Mouse (Mus musculus) hindbrain, embryonic 11.5 days (tissue): ENCODE results near the gene Rbfox1. TPM values are rescaled to one million over a fixed set of nuclear protein-coding genes. Genes with fewer than 3 reads are reported as not detected.

ENCODE experiments used
- ATAC-seq: fragments of 200-750 bp; cut with Nextera tagmentation; 2 replicates; pipeline ENCODE4 v1.8.0; 2017; ENCODE audit warnings: mild to moderate bottlenecking, moderate TSS enrichment, moderate library complexity; ENCODE audit not compliant: low FRiP score
- DNase-seq: peaks from one replicate; pipeline ENCODE4 v3.0.0-alpha.2; 2015; ENCODE audit warnings: low spot score
- H3K27ac ChIP-seq: fragments of 300-500 bp; sonication (generic); 2 replicates; pipeline ENCODE4 v1.5.1; 2014; ENCODE audit warnings: mild to moderate bottlenecking, low read depth, low read length
- H3K27me3 ChIP-seq: fragments of 300-500 bp; sonication (generic); 2 replicates; pipeline ENCODE4 v1.6.1; 2014; ENCODE audit warnings: mild to moderate bottlenecking, low read length, moderate library complexity, mixed read lengths; ENCODE audit not compliant: control insufficient read depth, insufficient read depth
- H3K36me3 ChIP-seq: fragments of 300-500 bp; sonication (generic); 2 replicates; pipeline ENCODE4 v1.6.1; 2014; ENCODE audit warnings: mild to moderate bottlenecking, low read length, moderate library complexity, mixed read lengths; ENCODE audit not compliant: control insufficient read depth, insufficient read depth
- H3K4me1 ChIP-seq: fragments of 300-500 bp; sonication (generic); replicated peaks from 2 replicates; pipeline ENCODE4 v1.6.1; 2014; ENCODE audit warnings: low read length, mixed read lengths; ENCODE audit not compliant: control insufficient read depth, insufficient read depth
- H3K4me2 ChIP-seq: fragments of 300-500 bp; sonication (generic); replicated peaks from 2 replicates; pipeline ENCODE4 v1.6.1; 2014; ENCODE audit warnings: mild to moderate bottlenecking, low read depth, low read length
- H3K4me3 ChIP-seq: fragments of 300-500 bp; sonication (generic); 2 replicates; pipeline ENCODE4 v1.5.1; 2014; ENCODE audit warnings: low read depth, low read length
- H3K9ac ChIP-seq: fragments of 300-500 bp; sonication (generic); 2 replicates; pipeline ENCODE4 v1.6.1; 2014; ENCODE audit warnings: low read depth, low read length
- H3K9me3 ChIP-seq: fragments of 300-500 bp; sonication (generic); 2 replicates; pipeline ENCODE4 v1.6.1; 2016; ENCODE audit warnings: low read length; ENCODE audit not compliant: control insufficient read depth
- WGBS: fragments of 180-500 bp; shearing (Covaris S2); extraction: QIAGEN DNeasy Blood & Tissue Kit; methylation state at CpG from one replicate; pipeline ENCODE4 v1.1.7; 2014; 5-methylcytosine and 5-hydroxymethylcytosine counted together
- polyA plus RNA-seq: library from polyadenylated mRNA; unstranded; fragments of >200 nt; fragmentation: Nextera tagmentation; extraction: Ambion mirVana; gene quantifications from 2 replicates; pipeline ENCODE4 v1.2.1, GENCODE M21; 2014

Rbfox1 gene
- polyA plus RNA-seq, 1 experiment from 2014 or later, result 20.3 TPM

DNA sequence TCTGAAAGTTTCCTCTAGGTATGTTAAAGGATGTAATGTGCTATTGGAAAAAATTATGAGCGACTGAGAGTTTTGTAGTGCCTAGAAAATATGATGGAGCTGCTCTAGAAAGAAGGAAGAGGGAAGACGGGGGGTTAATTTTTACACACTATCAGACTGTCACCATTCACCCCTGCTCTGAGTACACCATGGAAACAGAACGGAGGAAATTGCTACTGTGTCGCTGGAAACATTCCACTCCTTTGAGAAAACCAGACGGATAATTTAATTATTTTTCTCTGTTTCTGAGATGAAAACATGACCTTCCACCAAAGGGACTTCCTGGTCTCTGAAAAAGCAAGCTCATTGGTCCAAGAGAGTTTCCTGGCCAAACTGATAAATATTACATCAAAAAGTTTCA is 1077.4 kb downstream of the Rbfox1 start:
- H3K36me3 ChIP-seq, result no peaks in the 10 kb centered on the region
- no peak overlapping the region for H3K4me3 ChIP-seq
- ATAC-seq (no peak), DNase-seq (no peak)
- H3K9ac ChIP-seq, result no peak overlapping the region
- 39% methylated on average over 5 of the region's 5 CpGs for WGBS
- no peaks in the 10 kb centered on the region for H3K9me3 ChIP-seq
- H3K4me2 ChIP-seq, result no peak overlapping the region
- H3K27ac ChIP-seq, result no peak overlapping the region
- no peaks in the 10 kb centered on the region for H3K27me3 ChIP-seq
- H3K4me1 ChIP-seq, result no peaks in the 10 kb centered on the region; the same call in 1 of the 2 replicates

DNA sequence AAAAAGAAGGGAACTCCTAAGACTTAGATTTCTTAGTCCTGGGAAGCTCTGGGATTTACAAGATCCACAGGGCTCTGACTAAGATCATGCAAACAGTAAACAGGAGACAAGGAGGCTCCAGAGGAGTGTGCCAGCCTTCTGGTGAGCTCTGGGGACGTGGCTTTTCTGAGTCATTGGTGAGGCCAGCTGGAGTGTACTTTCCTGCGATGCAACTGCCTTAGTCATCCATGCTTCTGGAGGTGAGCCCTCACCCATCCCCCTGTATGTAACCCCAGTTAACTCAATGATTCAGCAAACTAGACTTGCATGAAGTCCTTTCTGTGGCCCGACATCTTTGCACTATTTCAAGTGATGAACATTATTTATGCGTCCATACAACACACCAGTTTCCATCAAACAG is 1078.4 kb downstream of the Rbfox1 start:
- Histone ChIP-seq H3K36me3 (no peaks in the 10 kb centered on the region), H3K4me2 (no peak overlapping the region), H3K27me3 (no peaks in the 10 kb centered on the region), H3K27ac (no peak overlapping the region), H3K4me3 (no peak overlapping the region), H3K9me3 (no peaks in the 10 kb centered on the region), H3K4me1 (no peaks in the 10 kb centered on the region; the same call in 1 of the 2 replicates), H3K9ac (no peak overlapping the region)
- ATAC-seq (no peak), DNase-seq (no peak)
- 86% methylated on average over 4 of the region's 4 CpGs for WGBS

DNA sequence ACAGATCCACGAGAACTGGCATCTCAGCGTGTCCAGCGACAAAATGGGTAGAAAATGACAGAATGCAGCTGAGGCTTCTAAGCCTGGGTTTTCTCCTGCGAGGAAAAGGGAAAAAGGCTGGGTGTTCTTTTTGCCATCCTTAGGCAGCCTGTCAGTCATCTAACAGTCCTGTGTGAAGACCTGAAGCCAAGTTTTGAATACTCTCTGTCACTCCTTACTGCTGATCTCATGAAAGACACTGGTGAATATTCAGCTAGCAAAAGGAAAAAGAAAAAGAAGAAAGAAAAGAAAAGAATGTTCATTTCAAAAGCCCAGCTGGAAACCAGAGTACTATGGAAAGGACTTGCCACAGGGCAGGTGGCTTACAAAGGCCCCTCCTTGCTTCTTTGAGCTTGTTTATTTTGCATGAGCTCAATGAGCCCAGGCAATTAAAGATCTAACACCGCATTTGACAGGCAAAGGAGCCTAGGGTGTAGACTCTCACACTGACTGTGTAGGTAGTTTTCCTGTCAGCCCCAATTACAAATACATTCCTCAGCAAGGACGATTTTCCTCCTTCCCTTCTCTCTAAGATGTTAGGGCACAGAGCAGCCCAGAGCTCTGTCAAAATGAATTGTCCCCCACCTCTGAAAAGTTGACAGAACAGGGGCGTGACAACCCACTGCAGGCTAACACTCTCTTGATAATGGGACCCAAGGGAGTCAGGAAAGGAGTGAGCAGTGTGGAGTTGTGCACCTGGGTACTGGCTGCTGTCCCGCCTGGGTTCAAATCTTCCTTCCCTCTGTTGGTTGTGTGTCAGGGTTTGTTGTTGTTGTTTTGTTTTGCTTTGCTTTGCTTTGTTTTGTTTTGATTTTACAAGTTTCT is 1079.8 kb downstream of the Rbfox1 start:
- H3K27me3 ChIP-seq, result no peaks in the 10 kb centered on the region
- 5% methylated on average over 8 of the region's 8 CpGs for WGBS

DNA sequence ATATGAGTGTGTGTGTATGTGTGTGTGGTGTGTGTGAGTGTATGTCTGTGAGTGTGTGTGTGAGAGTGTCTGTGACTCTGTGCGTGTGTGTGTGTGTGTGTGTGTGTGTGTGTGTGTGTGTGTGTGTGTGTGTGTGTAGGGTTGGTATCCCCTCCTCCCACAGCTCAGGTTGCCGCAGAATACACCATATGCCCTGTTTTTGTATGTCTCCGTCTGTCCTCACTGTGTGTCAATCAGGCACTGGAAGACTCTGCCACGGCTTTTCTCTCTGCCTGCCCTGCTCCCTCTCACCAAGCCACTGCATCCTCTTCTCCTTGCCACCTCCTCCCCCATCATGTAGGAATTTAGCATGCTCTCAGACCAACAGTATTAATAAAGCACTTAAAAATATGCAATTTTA is 1084.8 kb downstream of the Rbfox1 start:
- H3K4me1 ChIP-seq, result no peaks in the 10 kb centered on the region
- H3K9me3 ChIP-seq, result no peaks in the 10 kb centered on the region
- DNase-seq, result no peak
- H3K4me3 ChIP-seq, result no peak overlapping the region
- no peak overlapping the region for H3K4me2 ChIP-seq
- no peak overlapping the region for H3K27ac ChIP-seq
- no peaks in the 10 kb centered on the region for H3K36me3 ChIP-seq
- H3K9ac ChIP-seq, result no peak overlapping the region
- no peak for ATAC-seq
- H3K27me3 ChIP-seq, result no peaks in the 10 kb centered on the region
- 73% methylated on average over 4 of the region's 4 CpGs for WGBS

More for the DNA sequence above, 1079.8 kb downstream of the Rbfox1 start:
- ATAC-seq (no peak), DNase-seq (no peak)
- no peak overlapping the region for H3K4me3 ChIP-seq
- no peaks in the 10 kb centered on the region for H3K9me3 ChIP-seq
- H3K9ac ChIP-seq, result no peak overlapping the region
- no peaks in the 10 kb centered on the region; the same call in 1 of the 2 replicates for H3K4me1 ChIP-seq
- H3K36me3 ChIP-seq, result no peaks in the 10 kb centered on the region
- no peak overlapping the region for H3K27ac ChIP-seq
- H3K4me2 ChIP-seq, result no peak overlapping the region

DNA sequence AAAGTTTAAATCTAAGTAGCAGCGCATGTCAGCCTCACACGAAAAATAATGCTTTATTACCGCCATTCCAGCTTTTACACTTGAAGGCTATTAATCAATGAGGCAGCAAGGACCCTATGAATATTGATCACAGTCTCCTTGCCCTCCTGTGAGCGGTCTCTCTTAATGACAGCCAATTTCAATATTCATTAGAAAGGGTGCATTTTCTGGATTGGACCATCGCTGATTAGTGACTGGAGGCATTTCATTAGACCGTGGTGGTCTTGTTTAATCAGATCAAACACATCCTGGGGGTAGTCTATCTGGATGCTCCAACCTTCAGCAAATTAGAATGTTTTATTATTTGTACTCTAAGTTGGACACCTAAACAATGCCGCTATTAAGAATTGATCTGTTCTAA is 1091.2 kb downstream of the Rbfox1 start:
- no peaks in the 10 kb centered on the region for H3K9me3 ChIP-seq
- H3K27me3 ChIP-seq, result no peaks in the 10 kb centered on the region
- no peak overlapping the region for H3K9ac ChIP-seq
- no peak overlapping the region for H3K4me2 ChIP-seq
- no peaks in the 10 kb centered on the region for H3K4me1 ChIP-seq
- WGBS, result 68% methylated on average over 7 of the region's 7 CpGs
- ATAC-seq (no peak), DNase-seq (no peak)
- H3K36me3 ChIP-seq, result no peaks in the 10 kb centered on the region
- no peak overlapping the region for H3K4me3 ChIP-seq
- H3K27ac ChIP-seq, result no peak overlapping the region

DNA sequence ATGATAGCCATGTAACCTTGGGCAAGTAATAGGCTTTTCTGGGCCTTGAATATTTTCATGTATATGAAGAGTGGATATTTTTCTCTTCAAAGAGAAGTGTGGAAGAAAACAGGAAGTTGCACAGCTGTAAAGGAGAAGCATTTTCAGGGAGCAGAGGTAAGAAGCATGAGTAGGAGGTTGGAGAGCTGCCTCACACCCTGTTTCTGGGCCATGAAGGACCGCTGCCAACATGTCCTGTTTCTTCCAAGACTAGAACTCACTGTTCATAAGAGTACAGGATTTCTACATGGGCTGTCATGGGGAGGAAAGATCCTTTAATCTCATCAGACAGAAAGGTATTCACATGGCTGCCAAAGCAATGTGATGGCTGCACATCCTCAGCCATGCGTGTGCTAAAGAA is 1098.8 kb downstream of the Rbfox1 start:
- ATAC-seq (no peak), DNase-seq (no peak)
- Histone ChIP-seq H3K27ac (no peak overlapping the region), H3K27me3 (no peaks in the 10 kb centered on the region), H3K9ac (no peak overlapping the region), H3K9me3 (no peaks in the 10 kb centered on the region), H3K4me2 (no peak overlapping the region), H3K4me3 (no peak overlapping the region), H3K4me1 (no peaks in the 10 kb centered on the region), H3K36me3 (no peaks in the 10 kb centered on the region)
- 95% methylated on average over 2 of the region's 2 CpGs for WGBS

DNA sequence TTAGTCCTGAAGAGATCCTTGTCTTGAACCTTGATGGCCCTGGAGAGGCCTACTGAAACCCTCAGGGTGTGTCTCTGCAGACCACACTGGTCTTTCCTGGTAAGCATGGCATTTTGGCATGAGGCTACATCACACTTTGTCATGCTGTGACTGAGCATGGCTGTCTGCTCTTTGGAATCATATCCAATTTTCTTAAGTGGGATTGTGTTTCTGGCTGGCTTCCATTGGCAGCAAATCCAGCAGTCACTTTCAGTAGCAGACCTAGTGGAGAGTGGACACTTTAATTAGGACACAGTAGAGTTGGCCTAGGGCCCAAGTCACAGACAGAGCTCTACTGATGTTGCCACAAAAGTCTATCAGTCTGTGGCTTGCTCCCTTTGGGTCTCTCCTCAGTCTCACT is 1100.9 kb downstream of the Rbfox1 start:
- Histone ChIP-seq H3K9me3 (no peaks in the 10 kb centered on the region), H3K27ac (no peak overlapping the region), H3K36me3 (no peaks in the 10 kb centered on the region), H3K4me3 (no peak overlapping the region), H3K27me3 (no peaks in the 10 kb centered on the region), H3K9ac (no peak overlapping the region), H3K4me2 (no peak overlapping the region), H3K4me1 (no peaks in the 10 kb centered on the region)
- no peak for DNase-seq
- no peak for ATAC-seq

DNA sequence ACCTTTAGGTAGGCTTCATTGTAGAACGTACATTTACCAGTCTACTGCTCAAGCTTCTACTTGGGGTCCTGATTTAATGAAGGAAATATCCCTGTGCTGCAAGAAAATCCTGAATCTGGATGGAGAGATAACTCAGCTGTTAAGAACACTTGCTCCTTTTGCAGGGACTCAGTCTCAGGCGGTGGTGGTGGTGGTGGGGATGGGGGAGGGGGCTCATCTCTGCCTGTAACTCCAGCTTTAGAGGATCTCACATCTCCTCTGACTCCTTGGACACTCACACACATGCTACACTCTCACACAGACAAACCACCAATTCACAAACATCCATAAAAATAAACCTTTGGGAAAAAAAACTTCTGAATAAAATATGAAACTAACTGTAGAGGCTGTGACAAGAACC is 1101.3 kb downstream of the Rbfox1 start:
- H3K27ac ChIP-seq, result no peak overlapping the region
- no peak overlapping the region for H3K4me3 ChIP-seq
- 80% methylated on average over 2 of the region's 2 CpGs for WGBS
- no peaks in the 10 kb centered on the region for H3K4me1 ChIP-seq
- no peaks in the 10 kb centered on the region for H3K36me3 ChIP-seq
- no peak overlapping the region for H3K9ac ChIP-seq
- H3K27me3 ChIP-seq, result no peaks in the 10 kb centered on the region
- H3K9me3 ChIP-seq, result no peaks in the 10 kb centered on the region
- no peak for ATAC-seq
- no peak for DNase-seq
- no peak overlapping the region for H3K4me2 ChIP-seq

DNA sequence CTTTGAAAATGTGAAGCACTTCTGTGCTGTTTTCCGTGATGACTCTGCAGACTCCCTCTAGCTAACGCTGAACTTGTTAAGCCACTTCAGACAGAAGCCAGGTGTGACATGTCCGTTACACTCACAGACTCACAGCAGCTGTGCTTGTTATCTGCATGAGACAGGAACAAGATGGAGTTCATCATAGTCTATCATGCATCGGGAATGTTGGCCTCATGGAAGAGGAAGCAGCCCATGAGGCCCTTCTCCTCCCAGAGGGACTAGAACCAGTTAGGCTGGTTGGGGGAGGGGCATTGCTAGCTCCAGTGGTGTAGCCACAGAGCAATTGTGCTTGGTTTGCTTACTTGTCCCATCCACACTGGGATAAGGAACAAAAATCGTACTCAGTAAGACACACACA is 1107.1 kb downstream of the Rbfox1 start:
- WGBS, result 91% methylated on average over 5 of the region's 5 CpGs
- no peak for DNase-seq
- Histone ChIP-seq H3K27ac (no peak overlapping the region), H3K4me2 (no peak overlapping the region), H3K4me1 (no peaks in the 10 kb centered on the region), H3K9ac (no peak overlapping the region), H3K27me3 (no peaks in the 10 kb centered on the region), H3K4me3 (no peak overlapping the region), H3K36me3 (no peaks in the 10 kb centered on the region), H3K9me3 (no peaks in the 10 kb centered on the region)
- ATAC-seq, result no peak
